Mouse (Mus musculus) G1E (cell line): ENCODE measurements at regions not wholly inside any gene's neighbourhood (a gene's known extent, or its start where the extent isn't known, plus 50 kb on each side); places are given as distances from the start of the nearest gene placed in this dataset.

Source experiments
- CTCF ChIP-seq: IDR thresholded peaks from 2 replicates; pipeline ENCODE4 v1.5.1; 2012; ENCODE audit warnings: low read depth, low read length, inconsistent platforms, mixed read lengths
- GATA2 ChIP-seq: IDR thresholded peaks from 2 replicates; pipeline ENCODE4 v1.6.1; 2012; ENCODE audit warnings: low read depth, low read length, inconsistent platforms, borderline replicate concordance

DNA sequence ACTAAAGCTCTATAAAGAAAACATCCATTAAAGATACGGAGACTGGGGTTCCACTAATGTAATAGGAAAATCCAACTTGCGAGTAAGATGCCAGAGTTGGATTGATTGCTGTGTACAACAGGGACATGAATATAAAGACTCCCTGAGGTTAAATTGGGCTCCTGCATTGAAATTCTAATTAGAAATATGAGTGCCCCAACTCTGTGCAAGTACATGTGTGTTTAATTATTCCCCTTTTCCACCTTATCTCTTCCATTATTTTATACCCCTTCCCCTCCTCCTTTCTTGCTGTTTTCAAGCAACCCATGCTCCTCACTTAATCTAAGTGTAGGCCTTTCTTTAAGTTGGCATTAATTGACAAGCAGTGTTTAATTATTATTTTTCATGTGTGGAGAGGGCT lies 315.7 kb upstream of the G2e3 start:
- no peak for TF ChIP-seq GATA2
- no peak for TF ChIP-seq CTCF
